In genomic region chr1:91180174-91180565, GRCm38 (mm10) we compare ENCODE assay signal across 8 mouse cellular contexts. TPM values are rescaled to one million over a fixed set of nuclear protein-coding genes. Genes with fewer than 3 reads are reported as not detected.
DNase-seq lines count a peak whose midpoint lies in the region; ATAC-seq and TF ChIP-seq lines count a peak whose summit lies in the region.

No protein-coding gene starts in this region.

- no peak for DNase-seq in cerebellum, adult 2 months
- DNase-seq in cerebellum, adult 18-20 months: no peak
- DNase-seq in neural tube, embryonic 11.5 days (ENCODE audit: low spot score): no peak
- DNase-seq in neural tube, embryonic 10.5 days (ENCODE audit: extremely low spot score, low spot score): no peak
- DNase-seq in cerebellum, adult 8-10 months: no peak
- no peak for DNase-seq in right cerebral cortex, adult 18-20 months

- peaks cover 2% of the 10 kb centered on the region; the same call in 1 of the 2 replicates for H3K27me3 ChIP-seq in cerebellum, adult 2 months (ENCODE audit: control insufficient read depth, insufficient read depth, low read length)
- peaks cover 15% of the 10 kb centered on the region for H3K27me3 ChIP-seq in neural tube, embryonic 11.5 days (ENCODE audit: control insufficient read depth, insufficient read depth, low read length)
- H3K27me3 ChIP-seq in limb, embryonic 15.5 days: peaks cover 23% of the 10 kb centered on the region
- peaks cover 5% of the 10 kb centered on the region; the same call in 1 of the 2 replicates for H3K27me3 ChIP-seq in stomach, embryonic 15.5 days (replicated peaks)

- WGBS in cerebellum, adult 2 months: 15% methylated on average over 14 of the region's 14 CpGs
- 10% methylated on average over 14 of the region's 14 CpGs for WGBS in neural tube, embryonic 11.5 days
- WGBS in limb, embryonic 15.5 days: 9% methylated on average over 14 of the region's 14 CpGs
- 10% methylated on average over 14 of the region's 14 CpGs for whole genome bisulfite sequencing in stomach, embryonic 15.5 days

- no peak for TF ChIP-seq CTCF in cerebellum, adult 2 months (IDR thresholded peaks at IDR 0.05; ENCODE audit: borderline replicate concordance, insufficient read depth, low read depth, low read length)

- peak overlapping the region; percentile 73 for H3K4me2 ChIP-seq in neural tube, embryonic 11.5 days (ENCODE audit: low read depth)
- peak overlapping the region; percentile 88 for H3K4me2 ChIP-seq in limb, embryonic 15.5 days
- H3K4me2 ChIP-seq in stomach, embryonic 15.5 days: peak overlapping the region; percentile 86

- peak overlapping the region; percentile 47 for H3K9ac ChIP-seq in neural tube, embryonic 11.5 days (ENCODE audit: low read length)
- peak overlapping the region; percentile 39 for H3K9ac ChIP-seq in limb, embryonic 15.5 days
- H3K9ac ChIP-seq in stomach, embryonic 15.5 days: peak overlapping the region; percentile 40; the same call in 1 of the 2 replicates

- no peaks in the 10 kb centered on the region for H3K4me1 ChIP-seq in cerebellum, adult 2 months (ENCODE audit: control insufficient read depth, insufficient read depth, low read length)
- peaks cover 5% of the 10 kb centered on the region; the same call in 1 of the 2 replicates for H3K4me1 ChIP-seq in neural tube, embryonic 11.5 days (ENCODE audit: control insufficient read depth, insufficient read depth, low read length)
- peaks cover 16% of the 10 kb centered on the region for H3K4me1 ChIP-seq in limb, embryonic 15.5 days
- H3K4me1 ChIP-seq in stomach, embryonic 15.5 days: peaks cover 15% of the 10 kb centered on the region

- peak overlapping the region; percentile 15 for H3K4me3 ChIP-seq in cerebellum, adult 2 months (replicated peaks; ENCODE audit: insufficient read depth, low read depth, low read length)
- peak overlapping the region; percentile 32 for H3K4me3 ChIP-seq in neural tube, embryonic 11.5 days (ENCODE audit: low read depth, low read length)
- peak overlapping the region; percentile 43 for H3K4me3 ChIP-seq in limb, embryonic 15.5 days
- peak overlapping the region; percentile 46 for H3K4me3 ChIP-seq in stomach, embryonic 15.5 days (replicated peaks)

- no peak for TF ChIP-seq POLR2A in cerebellum, adult 2 months (IDR thresholded peaks at IDR 0.05; ENCODE audit: borderline replicate concordance, insufficient read depth, low read length)

- no peaks in the 10 kb centered on the region for H3K36me3 ChIP-seq in neural tube, embryonic 11.5 days (ENCODE audit: control insufficient read depth, insufficient read depth, low read length)
- no peaks in the 10 kb centered on the region for H3K36me3 ChIP-seq in limb, embryonic 15.5 days
- no peaks in the 10 kb centered on the region for H3K36me3 ChIP-seq in stomach, embryonic 15.5 days

- no peak for ATAC-seq in neural tube, embryonic 11.5 days (ENCODE audit: insufficient read depth, low FRiP score, low TSS enrichment)
- ATAC-seq in limb, embryonic 15.5 days (ENCODE audit: insufficient number of reproducible peaks, low FRiP score, low TSS enrichment, low read depth): no peak
- no peak for ATAC-seq in stomach, embryonic 15.5 days (ENCODE audit: insufficient read depth, low FRiP score, low read depth)

- H3K9me3 ChIP-seq in neural tube, embryonic 11.5 days (ENCODE audit: control insufficient read depth, low read length): no peaks in the 10 kb centered on the region
- H3K9me3 ChIP-seq in limb, embryonic 15.5 days: no peaks in the 10 kb centered on the region
- no peaks in the 10 kb centered on the region for H3K9me3 ChIP-seq in stomach, embryonic 15.5 days

- H3K27ac ChIP-seq in cerebellum, adult 2 months (ENCODE audit: insufficient read depth, low read length): no peak overlapping the region
- no peak overlapping the region for H3K27ac ChIP-seq in neural tube, embryonic 11.5 days (ENCODE audit: low read depth, low read length)
- H3K27ac ChIP-seq in limb, embryonic 15.5 days: no peak overlapping the region
- no peak overlapping the region for H3K27ac ChIP-seq in stomach, embryonic 15.5 days

RNA-seq across cellular contexts. Expression of gene Ramp1, which starts 0.5 kb away (rescaled TPM):
- 46.3 and 50.7 TPM in 2 replicates for polyA plus RNA-seq in cerebellum, adult 2 months (2012; rRNA removed)
- 0.57 and 1.2 TPM in 2 replicates for polyA plus RNA-seq in neural tube, embryonic 11.5 days (2014; fragmentation: Nextera tagmentation; extraction: Ambion mirVana)
- 9.6 and 17.3 TPM in 2 replicates for polyA plus RNA-seq in limb, embryonic 15.5 days (2015; fragmentation: Nextera tagmentation; extraction: Ambion mirVana)
- polyA plus RNA-seq in stomach, embryonic 15.5 days (2015; fragmentation: Nextera tagmentation; extraction: Ambion mirVana): 4.6 and 5.9 TPM in 2 replicates

RNA-seq across cellular contexts. Expression of gene Rbm44, which starts 35.3 kb away (rescaled TPM):
- polyA plus RNA-seq in cerebellum, adult 2 months (2012; rRNA removed): 0.07 TPM in 1 of 2 replicates, not detected in the other
- polyA plus RNA-seq in neural tube, embryonic 11.5 days (2014; fragmentation: Nextera tagmentation; extraction: Ambion mirVana): 0.43 and 1.3 TPM in 2 replicates
- 0.65 and 0.94 TPM in 2 replicates for polyA plus RNA-seq in limb, embryonic 15.5 days (2015; fragmentation: Nextera tagmentation; extraction: Ambion mirVana)
- 0.86 and 0.88 TPM in 2 replicates for polyA plus RNA-seq in stomach, embryonic 15.5 days (2015; fragmentation: Nextera tagmentation; extraction: Ambion mirVana)
